Mouse (Mus musculus) heart, embryonic 16.5 days (tissue): Measurements from ENCODE around the gene Smchd1. TPM values are rescaled to one million over a fixed set of nuclear protein-coding genes. Genes with fewer than 3 reads are reported as not detected.

Experiments
- ATAC-seq: fragments of 200-750 bp; cut with Nextera tagmentation; replicated peaks from 2 replicates; pipeline ENCODE4 v1.8.0; 2017; ENCODE audit warnings: moderate number of reproducible peaks; ENCODE audit not compliant: insufficient read depth, low FRiP score; ENCODE audit errors: extremely low read depth
- H3K27ac ChIP-seq: fragments of 300-500 bp; sonication (generic); 2 replicates; pipeline ENCODE4 v1.5.1; 2014; ENCODE audit warnings: mild to moderate bottlenecking, low read length, control low read depth, moderate library complexity
- H3K27me3 ChIP-seq: fragments of 300-500 bp; sonication (generic); 2 replicates; pipeline ENCODE4 v1.6.1; 2014; ENCODE audit warnings: low read length, mixed read lengths; ENCODE audit not compliant: control insufficient read depth, insufficient read depth
- H3K36me3 ChIP-seq: fragments of 300-500 bp; sonication (generic); 2 replicates; pipeline ENCODE4 v1.6.1; 2014; ENCODE audit not compliant: control insufficient read depth, insufficient read depth
- H3K4me1 ChIP-seq: fragments of 300-500 bp; sonication (generic); 2 replicates; pipeline ENCODE4 v1.6.1; 2014; ENCODE audit warnings: low read length, mixed read lengths; ENCODE audit not compliant: control insufficient read depth, insufficient read depth
- H3K4me2 ChIP-seq: fragments of 300-500 bp; sonication (generic); 2 replicates; pipeline ENCODE4 v1.6.1; 2014; ENCODE audit warnings: low read depth, mild to moderate bottlenecking, control low read depth, low read length
- H3K4me3 ChIP-seq: fragments of 300-500 bp; sonication (generic); 2 replicates; pipeline ENCODE4 v1.5.1; 2014; ENCODE audit warnings: mild to moderate bottlenecking, control low read depth, low read length
- H3K9ac ChIP-seq: fragments of 300-500 bp; sonication (generic); 2 replicates; pipeline ENCODE4 v1.6.1; 2014; ENCODE audit warnings: low read length, control low read depth
- H3K9me3 ChIP-seq: fragments of 300-500 bp; sonication (generic); replicated peaks from 2 replicates; pipeline ENCODE4 v1.6.1; 2016; ENCODE audit warnings: low read length; ENCODE audit not compliant: control insufficient read depth
- WGBS: fragments of 180-500 bp; shearing (Covaris S2); extraction: QIAGEN DNeasy Blood & Tissue Kit; methylation state at CpG from one replicate; pipeline ENCODE4 v1.1.7; 2014; 5-methylcytosine and 5-hydroxymethylcytosine counted together
- polyA plus RNA-seq: library from polyadenylated mRNA; unstranded; fragments of >200 nt; fragmentation: Nextera tagmentation; extraction: Ambion mirVana; gene quantifications from 2 replicates; pipeline ENCODE4 v1.2.1, GENCODE M21; 2015

The Smchd1 gene
- polyA plus RNA-seq, 1 experiment from 2014 or later: 35.4 TPM

- Histone ChIP-seq H3K4me2 (no peak overlapping the region), H3K27ac (no peak overlapping the region), H3K9ac (no peak overlapping the region), H3K4me3 (no peak overlapping the region), H3K9me3 (peaks cover 6% of the 10 kb centered on the region), H3K36me3 (peaks cover 23% of the 10 kb centered on the region), H3K27me3 (no peaks in the 10 kb centered on the region), H3K4me1 (no peaks in the 10 kb centered on the region)
- ATAC-seq: no peak
- 85% methylated on average over 1 of the region's 1 CpGs for WGBS
Observed at GRCm38 (mm10) chr17:71417008-71417407, 58.1 kb downstream of the Smchd1 start.

- no peak for ATAC-seq
- no peaks in the 10 kb centered on the region for H3K9me3 ChIP-seq
- WGBS: 75% methylated on average over 3 of the region's 3 CpGs
- H3K4me2 ChIP-seq: no peak overlapping the region
- H3K27ac ChIP-seq: no peak overlapping the region
- H3K9ac ChIP-seq: no peak overlapping the region
- no peaks in the 10 kb centered on the region for H3K27me3 ChIP-seq
- no peak overlapping the region for H3K4me3 ChIP-seq
- no peaks in the 10 kb centered on the region for H3K4me1 ChIP-seq
- H3K36me3 ChIP-seq: peaks cover 18% of the 10 kb centered on the region
Observed at GRCm38 (mm10) chr17:71387401-71387800, 87.7 kb downstream of the Smchd1 start.

- ATAC-seq: no peak
- Histone ChIP-seq H3K27me3 (no peaks in the 10 kb centered on the region), H3K4me2 (no peak overlapping the region), H3K27ac (no peak overlapping the region), H3K9ac (no peak overlapping the region), H3K36me3 (peaks cover 8% of the 10 kb centered on the region), H3K4me3 (no peak overlapping the region), H3K4me1 (no peaks in the 10 kb centered on the region), H3K9me3 (no peaks in the 10 kb centered on the region)
- WGBS: 94% methylated on average over 14 of the region's 14 CpGs
Observed at GRCm38 (mm10) chr17:71380346-71380745, 94.8 kb downstream of the Smchd1 start.

GRCm38 (mm10) chr17:71377901-71378300, 97.2 kb downstream of the Smchd1 start:
- H3K36me3 ChIP-seq: peaks cover 12% of the 10 kb centered on the region

GRCm38 (mm10) chr17:71355526-71355925, 119.6 kb downstream of the Smchd1 start:
- Histone ChIP-seq H3K27me3 (no peaks in the 10 kb centered on the region), H3K9me3 (no peaks in the 10 kb centered on the region), H3K4me2 (no peak overlapping the region), H3K4me1 (no peaks in the 10 kb centered on the region), H3K27ac (no peak overlapping the region), H3K9ac (no peak overlapping the region), H3K4me3 (no peak overlapping the region), H3K36me3 (peaks cover 27% of the 10 kb centered on the region)
- no peak for ATAC-seq
- 83% methylated on average over 3 of the region's 3 CpGs for WGBS

More at GRCm38 (mm10) chr17:71377901-71378300, 97.2 kb downstream of the Smchd1 start:
- Histone ChIP-seq H3K27me3 (no peaks in the 10 kb centered on the region), H3K4me1 (no peaks in the 10 kb centered on the region), H3K4me2 (no peak overlapping the region), H3K4me3 (no peak overlapping the region), H3K9me3 (no peaks in the 10 kb centered on the region), H3K9ac (no peak overlapping the region), H3K27ac (no peak overlapping the region)
- no peak for ATAC-seq
- 78% methylated on average over 4 of the region's 4 CpGs for WGBS

- ATAC-seq: no peak
- no peak overlapping the region for H3K27ac ChIP-seq
- WGBS: 93% methylated on average over 11 of the region's 11 CpGs
- no peak overlapping the region for H3K4me2 ChIP-seq
- H3K4me1 ChIP-seq: no peaks in the 10 kb centered on the region
- no peaks in the 10 kb centered on the region for H3K27me3 ChIP-seq
- H3K4me3 ChIP-seq: no peak overlapping the region
- no peak overlapping the region for H3K9ac ChIP-seq
- H3K9me3 ChIP-seq: no peaks in the 10 kb centered on the region
- peaks cover 17% of the 10 kb centered on the region for H3K36me3 ChIP-seq
Observed at GRCm38 (mm10) chr17:71354205-71354604, 120.9 kb downstream of the Smchd1 start.

- Histone ChIP-seq H3K4me1 (no peaks in the 10 kb centered on the region), H3K27me3 (no peaks in the 10 kb centered on the region), H3K4me2 (no peak overlapping the region), H3K27ac (no peak overlapping the region), H3K9me3 (no peaks in the 10 kb centered on the region), H3K36me3 (peaks cover 33% of the 10 kb centered on the region), H3K4me3 (no peak overlapping the region), H3K9ac (no peak overlapping the region)
- ATAC-seq: no peak
- WGBS: 91% methylated on average over 3 of the region's 3 CpGs
Observed at GRCm38 (mm10) chr17:71348188-71348587, 127.0 kb downstream of the Smchd1 start.

- ATAC-seq: no peak
- Histone ChIP-seq H3K9me3 (no peaks in the 10 kb centered on the region), H3K4me1 (no peaks in the 10 kb centered on the region), H3K4me2 (no peak overlapping the region), H3K4me3 (no peak overlapping the region), H3K9ac (no peak overlapping the region), H3K27ac (no peak overlapping the region), H3K27me3 (no peaks in the 10 kb centered on the region), H3K36me3 (peaks cover 10% of the 10 kb centered on the region; the same call in 1 of the 2 replicates)
- WGBS: 87% methylated on average over 3 of the region's 3 CpGs
Observed at GRCm38 (mm10) chr17:71342006-71342405, 133.1 kb downstream of the Smchd1 start.

GRCm38 (mm10) chr17:71338627-71339026, 136.5 kb downstream of the Smchd1 start:
- Histone ChIP-seq H3K27ac (no peak overlapping the region), H3K36me3 (peaks cover 7% of the 10 kb centered on the region; the same call in 1 of the 2 replicates), H3K9ac (no peak overlapping the region), H3K27me3 (no peaks in the 10 kb centered on the region), H3K4me3 (no peak overlapping the region), H3K9me3 (no peaks in the 10 kb centered on the region), H3K4me1 (no peaks in the 10 kb centered on the region), H3K4me2 (no peak overlapping the region)
- 94% methylated on average over 6 of the region's 6 CpGs for WGBS
- no peak for ATAC-seq
